Mouse (Mus musculus) CD4-positive naive resting alpha-beta T cell, adult 57 days (primary cell): ENCODE results near the gene Nox1. TPM values are rescaled to one million over a fixed set of nuclear protein-coding genes. Genes with fewer than 3 reads are reported as not detected.

Experiments
- total RNA-seq: library from RNA; stranded (reverse); gene quantifications from one replicate; pipeline ENCODE4 v1.2.4, GENCODE M21; 2023

The Nox1 gene
- total RNA-seq, result 1.3 TPM

DNA sequence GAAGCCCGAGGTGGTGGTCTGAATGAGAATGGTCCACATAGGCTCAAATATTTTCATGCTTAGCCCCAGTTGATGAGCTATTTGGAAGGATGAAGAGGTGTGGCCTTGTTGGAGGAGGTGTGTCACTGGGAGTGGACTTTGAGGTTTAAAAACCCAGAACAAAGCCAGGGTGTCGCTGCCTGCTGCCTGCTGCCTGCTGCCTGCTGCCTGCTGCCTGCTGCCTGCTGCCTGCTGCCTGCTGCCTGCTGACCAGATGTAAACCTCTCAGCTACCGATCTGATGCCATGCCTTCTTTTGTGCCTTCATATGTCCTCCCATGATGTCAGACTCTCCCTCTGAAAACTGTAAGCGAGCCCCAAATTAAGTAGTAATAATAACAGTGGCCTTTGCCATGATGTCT lies at the start of gene Nox1:
TSS of gene Nox1 (minus strand) at position 101 of the 400 bp plus-strand sequence.

GRCm38 (mm10) chrX:134187201-134187600 lies 34.6 kb downstream of the Nox1 start, which contains the start of gene Arl13a:
TSS of gene Arl13a (plus strand) at chrX:134187501.

DNA sequence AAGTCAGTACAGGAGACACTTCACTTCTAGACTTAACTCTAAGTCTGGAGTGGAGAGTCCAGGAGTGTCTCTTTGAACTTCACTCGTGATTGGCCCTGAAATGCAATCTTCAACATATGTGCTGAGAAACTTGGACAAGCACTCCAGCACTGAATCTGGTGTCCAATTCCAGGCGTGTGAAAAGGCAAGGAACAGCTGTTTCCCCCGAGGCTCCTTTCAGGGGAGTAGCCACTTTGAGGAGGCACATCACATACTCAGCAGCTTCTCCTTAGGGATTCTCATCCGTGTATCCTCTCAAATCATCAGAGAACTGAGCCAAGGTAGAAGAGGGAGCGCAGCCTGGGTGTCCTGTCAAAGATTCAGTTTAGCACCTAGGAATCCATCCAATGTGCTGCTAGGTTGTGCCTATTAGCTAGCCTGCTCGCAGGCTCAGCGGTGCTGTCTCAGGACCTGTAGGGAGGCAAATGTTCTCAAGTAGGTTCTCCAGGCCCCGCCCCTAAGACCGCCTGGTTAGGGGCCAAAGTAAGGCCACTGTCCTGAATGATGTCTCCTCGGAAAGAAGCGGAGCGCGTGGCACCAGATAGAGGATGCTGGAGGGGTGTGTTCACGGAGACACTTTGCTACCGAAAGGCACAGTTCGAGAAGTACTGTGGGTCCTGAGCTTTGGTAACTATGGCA lies 59.6 kb downstream of the Nox1 start, which contains the start of gene Xkrx:
TSS of gene Xkrx (minus strand) at position 34 of the 678 bp plus-strand sequence.

GRCm38 (mm10) chrX:134058987-134059712 lies 162.6 kb downstream of the Nox1 start, which contains the start of gene Cstf2:
TSS of gene Cstf2 (plus strand) at chrX:134059187.

Other genes with a start within 250 kb of the Nox1 start
- 1.0 TPM for gene Sytl4, start 240.1 kb downstream of the Nox1 start, total RNA-seq
- 46.9 TPM for gene Cstf2, start 162.8 kb downstream of the Nox1 start, total RNA-seq
- 18.2 TPM for gene Xkrx, start 59.9 kb downstream of the Nox1 start, total RNA-seq
- gene Arl13a, start 34.5 kb downstream of the Nox1 start, total RNA-seq, result not detected
- gene Trmt2b, start 55.0 kb upstream of the Nox1 start, total RNA-seq, result 21.3 TPM
- gene Tmem35a, start 73.3 kb upstream of the Nox1 start, total RNA-seq, result 1.0 TPM
- gene Cenpi, start 86.1 kb upstream of the Nox1 start, total RNA-seq, result 0.77 TPM
- gene Drp2, start 182.6 kb upstream of the Nox1 start, total RNA-seq, result not detected